Comparison of ENCODE assay signal across 8 mouse cellular contexts in genomic region chr9:109832391-109833087, GRCm38 (mm10). TPM values are rescaled to one million over a fixed set of nuclear protein-coding genes. Genes with fewer than 3 reads are reported as not detected.
A peak's percentile ranks its signal among the peaks of the same experiment; 100 is the strongest.
DNase-seq lines count a peak whose midpoint lies in the region; ATAC-seq and TF ChIP-seq lines count a peak whose summit lies in the region.

TSS of gene Nme6 (plus strand) at chr9:109832749.

- H3K27ac ChIP-seq in bone marrow, adult 2 months (ENCODE audit: control insufficient read depth, insufficient read depth, low read depth, low read length, poor library complexity) = peak within 1 kb of the TSS; percentile 40; the same call in 1 of the 2 replicates
- H3K27ac ChIP-seq in embryonic facial prominence, embryonic 15.5 days (replicated peaks) = peak within 1 kb of the TSS; percentile 89
- H3K27ac ChIP-seq in kidney, embryonic 14.5 days (ENCODE audit: low read depth, low read length) = peak within 1 kb of the TSS; percentile 68; the same call in 1 of the 2 replicates
- H3K27ac ChIP-seq in limb, embryonic 15.5 days = peak within 1 kb of the TSS; percentile 90

- peak; percentile 27; the same call in 1 of the 2 replicates for TF ChIP-seq POLR2A in bone marrow, adult 2 months (IDR thresholded peaks at IDR 0.05; ENCODE audit: borderline replicate concordance, control insufficient read depth, low read depth, low read length)

- H3K27me3 ChIP-seq in embryonic facial prominence, embryonic 15.5 days = no peaks in the 10 kb centered on the region
- H3K27me3 ChIP-seq in kidney, embryonic 14.5 days (ENCODE audit: control insufficient read depth, insufficient read depth, low read length) = no peaks in the 10 kb centered on the region
- no peaks in the 10 kb centered on the region for H3K27me3 ChIP-seq in limb, embryonic 15.5 days

- no peaks in the 10 kb centered on the region for H3K9me3 ChIP-seq in embryonic facial prominence, embryonic 15.5 days (replicated peaks)
- H3K9me3 ChIP-seq in kidney, embryonic 14.5 days (ENCODE audit: control insufficient read depth, low read length) = no peaks in the 10 kb centered on the region
- H3K9me3 ChIP-seq in limb, embryonic 15.5 days = no peaks in the 10 kb centered on the region

- H3K4me2 ChIP-seq in embryonic facial prominence, embryonic 15.5 days (replicated peaks) = peak within 1 kb of the TSS; percentile 85
- H3K4me2 ChIP-seq in kidney, embryonic 14.5 days (replicated peaks; ENCODE audit: low read depth, low read length) = peak within 1 kb of the TSS; percentile 74
- H3K4me2 ChIP-seq in limb, embryonic 15.5 days = peak within 1 kb of the TSS; percentile 78

- peaks cover 2% of the 10 kb centered on the region; the same call in 1 of the 2 replicates for H3K4me1 ChIP-seq in bone marrow, adult 2 months (ENCODE audit: control insufficient read depth, insufficient read depth, low read length)
- peaks cover 12% of the 10 kb centered on the region for H3K4me1 ChIP-seq in embryonic facial prominence, embryonic 15.5 days
- no peaks in the 10 kb centered on the region for H3K4me1 ChIP-seq in kidney, embryonic 14.5 days (ENCODE audit: control insufficient read depth, insufficient read depth, low read length)
- peaks cover 9% of the 10 kb centered on the region for H3K4me1 ChIP-seq in limb, embryonic 15.5 days

- ATAC-seq in embryonic facial prominence, embryonic 15.5 days (ENCODE audit: insufficient number of reproducible peaks, low FRiP score, low TSS enrichment, low read depth) = peak; percentile 95
- peak; percentile 97 for ATAC-seq in kidney, embryonic 14.5 days (ENCODE audit: low FRiP score, low TSS enrichment)
- ATAC-seq in limb, embryonic 15.5 days (ENCODE audit: insufficient number of reproducible peaks, low FRiP score, low TSS enrichment, low read depth) = peak; percentile 91

- H3K9ac ChIP-seq in embryonic facial prominence, embryonic 15.5 days = peak within 1 kb of the TSS; percentile 64
- peak within 1 kb of the TSS; percentile 67 for H3K9ac ChIP-seq in kidney, embryonic 14.5 days (ENCODE audit: low read depth, low read length)
- peak within 1 kb of the TSS; percentile 46 for H3K9ac ChIP-seq in limb, embryonic 15.5 days

- peak; percentile 65 for TF ChIP-seq CTCF in bone marrow, adult 2 months (IDR thresholded peaks at IDR 0.05; ENCODE audit: control insufficient read depth, insufficient read depth, low read length)

- peak within 1 kb of the TSS; percentile 89 for H3K4me3 ChIP-seq in bone marrow, adult 2 months (replicated peaks; ENCODE audit: control insufficient read depth, low read depth, low read length)
- H3K4me3 ChIP-seq in embryonic facial prominence, embryonic 15.5 days (replicated peaks) = peak within 1 kb of the TSS; percentile 71
- H3K4me3 ChIP-seq in kidney, embryonic 14.5 days (ENCODE audit: low read length) = peak within 1 kb of the TSS; percentile 69
- peak within 1 kb of the TSS; percentile 60 for H3K4me3 ChIP-seq in limb, embryonic 15.5 days

- under 1% methylated on average over 32 of the region's 32 CpGs for WGBS in bone marrow, adult 2 months
- under 1% methylated on average over 32 of the region's 32 CpGs for WGBS in embryonic facial prominence, embryonic 15.5 days
- WGBS in kidney, embryonic 14.5 days = under 1% methylated on average over 32 of the region's 32 CpGs
- under 1% methylated on average over 32 of the region's 32 CpGs for WGBS in limb, embryonic 15.5 days

- peak; percentile 94 for DNase-seq in 416B (ENCODE audit: low read depth)
- DNase-seq in heart, adult 9 months (ENCODE audit: low spot score in 2 of 2) = peak; percentile 80 to 87
- peak; percentile 35 to 60 for DNase-seq in monocyte, adult 2 months (ENCODE audit: low read depth in 1 of 2, low spot score in 2 of 2)
- peak; percentile 80 to 81 for DNase-seq in spleen, postnatal 36 days (ENCODE audit: low spot score in 2 of 2)

- H3K36me3 ChIP-seq in embryonic facial prominence, embryonic 15.5 days = peaks cover 26% of the 10 kb centered on the region
- H3K36me3 ChIP-seq in kidney, embryonic 14.5 days (ENCODE audit: control insufficient read depth, insufficient read depth, low read length) = peaks cover 21% of the 10 kb centered on the region; the same call in 1 of the 2 replicates
- H3K36me3 ChIP-seq in limb, embryonic 15.5 days = peaks cover 10% of the 10 kb centered on the region; the same call in 1 of the 2 replicates

RNA-seq across cellular contexts. Expression of gene Nme6, which starts in this region (rescaled TPM):
- polyA plus RNA-seq in bone marrow, adult 2 months (2011; ENCODE audit: insufficient read depth, insufficient read length, low replicate concordance, missing spikeins) = 12.8 and 25.8 TPM in 2 replicates
- polyA plus RNA-seq in embryonic facial prominence, embryonic 15.5 days (2015; fragmentation: Nextera tagmentation; extraction: Ambion mirVana) = 56.8 and 60.8 TPM in 2 replicates
- polyA plus RNA-seq in kidney, embryonic 14.5 days (2014; fragmentation: Nextera tagmentation; extraction: Ambion mirVana) = 88.6 and 102 TPM in 2 replicates
- polyA plus RNA-seq in limb, embryonic 15.5 days (2015; fragmentation: Nextera tagmentation; extraction: Ambion mirVana) = 55.9 and 58.3 TPM in 2 replicates

Comparison
In these comparisons a context has a peak if more than half of its experiments do, and no peak if none do; other contexts are left out.
1. Peak in every context shown above with its lines: DNase-seq, ATAC-seq, H3K4me3 ChIP-seq and H3K27ac ChIP-seq.
2. H3K27ac ChIP-seq: peak in every context shown above with its lines; median percentile 90 in limb, embryonic 15.5 days; 89 in embryonic facial prominence, embryonic 15.5 days; 68 in kidney, embryonic 14.5 days; 40 in bone marrow, adult 2 months.